Mouse (Mus musculus) G1E (cell line): ENCODE results near the gene Irak2. TPM values are rescaled to one million over a fixed set of nuclear protein-coding genes. Genes with fewer than 3 reads are reported as not detected.
"Not testable (repeated sequence)": the region's sequence is repeated elsewhere in the genome, so short reads cannot be mapped to it uniquely, and the experiment has no call there.

Experiments used
- ATAC-seq: 2 replicates; pipeline ENCODE4 v1.8.0; 2016; ENCODE audit warnings: mild to moderate bottlenecking; ENCODE audit not compliant: insufficient number of reproducible peaks, poor library complexity, low FRiP score, severe bottlenecking; ENCODE audit errors: extremely low read depth
- DNase-seq: peaks from one replicate; pipeline ENCODE4 v3.0.0; 2012; ENCODE audit warnings: low spot score
- H3K27me3 ChIP-seq: 2 replicates; pipeline ENCODE4 v1.6.1; 2012; ENCODE audit warnings: mild to moderate bottlenecking, low read length, inconsistent platforms; ENCODE audit not compliant: insufficient read depth
- H3K36me3 ChIP-seq: replicated peaks from 2 replicates; pipeline ENCODE3; 2012; ENCODE audit warnings: mild to moderate bottlenecking, inconsistent platforms
- H3K4me1 ChIP-seq: 2 replicates; pipeline ENCODE4 v1.6.1; 2012; ENCODE audit warnings: low read depth, low read length, inconsistent platforms, mixed read lengths; ENCODE audit not compliant: insufficient read depth
- H3K4me3 ChIP-seq: 2 replicates; pipeline ENCODE4 v1.5.1; 2012; ENCODE audit warnings: low read depth, mild to moderate bottlenecking, inconsistent platforms, low read length, moderate library complexity, mixed read lengths
- H3K9me3 ChIP-seq: replicated peaks from 2 replicates; pipeline ENCODE4 v1.6.1; 2012; ENCODE audit warnings: inconsistent platforms
- CTCF ChIP-seq: IDR thresholded peaks from 2 replicates; pipeline ENCODE4 v1.5.1; 2012; ENCODE audit warnings: low read depth, low read length, inconsistent platforms, mixed read lengths
- GATA1 ChIP-seq: IDR thresholded peaks from 2 replicates; pipeline ENCODE4 v1.6.1; 2012; ENCODE audit warnings: borderline replicate concordance, low read length, inconsistent platforms, mixed read lengths
- GATA2 ChIP-seq: IDR thresholded peaks from 2 replicates; pipeline ENCODE4 v1.6.1; 2012; ENCODE audit warnings: low read depth, low read length, inconsistent platforms, borderline replicate concordance
- POLR2AphosphoS5 ChIP-seq: IDR thresholded peaks from 2 replicates; pipeline ENCODE4 v1.6.1; 2012; ENCODE audit warnings: low read depth, low read length, inconsistent platforms; ENCODE audit not compliant: insufficient replicate concordance
- TAL1 ChIP-seq: conservative IDR thresholded peaks from 2 replicates; pipeline ENCODE4 v1.6.1; 2012; ENCODE audit warnings: low read depth, low read length, inconsistent platforms, mixed read lengths
- polyA plus RNA-seq: library from polyadenylated mRNA; stranded (reverse); fragments of >175 nt; gene quantifications from 2 replicates; pipeline ENCODE4 v1.2.3, GENCODE M21; 2012
- total RNA-seq, 2 experiments: library from RNA; stranded (forward) in 1 of 2; stranded (reverse) in 1 of 2; fragments of 200-1000 nt in 1 of 2; fragments of >200 nt in 1 of 2; fragmentation: Nextera tagmentation in 1 of 2; gene quantifications; 2 replicates each; pipeline ENCODE4 v1.2.3; 2014 to 2017

The Irak2 gene
- total and polyA plus RNA-seq, 3 experiments, result 7.4 to 10.9 (median 10.2) TPM

DNA sequence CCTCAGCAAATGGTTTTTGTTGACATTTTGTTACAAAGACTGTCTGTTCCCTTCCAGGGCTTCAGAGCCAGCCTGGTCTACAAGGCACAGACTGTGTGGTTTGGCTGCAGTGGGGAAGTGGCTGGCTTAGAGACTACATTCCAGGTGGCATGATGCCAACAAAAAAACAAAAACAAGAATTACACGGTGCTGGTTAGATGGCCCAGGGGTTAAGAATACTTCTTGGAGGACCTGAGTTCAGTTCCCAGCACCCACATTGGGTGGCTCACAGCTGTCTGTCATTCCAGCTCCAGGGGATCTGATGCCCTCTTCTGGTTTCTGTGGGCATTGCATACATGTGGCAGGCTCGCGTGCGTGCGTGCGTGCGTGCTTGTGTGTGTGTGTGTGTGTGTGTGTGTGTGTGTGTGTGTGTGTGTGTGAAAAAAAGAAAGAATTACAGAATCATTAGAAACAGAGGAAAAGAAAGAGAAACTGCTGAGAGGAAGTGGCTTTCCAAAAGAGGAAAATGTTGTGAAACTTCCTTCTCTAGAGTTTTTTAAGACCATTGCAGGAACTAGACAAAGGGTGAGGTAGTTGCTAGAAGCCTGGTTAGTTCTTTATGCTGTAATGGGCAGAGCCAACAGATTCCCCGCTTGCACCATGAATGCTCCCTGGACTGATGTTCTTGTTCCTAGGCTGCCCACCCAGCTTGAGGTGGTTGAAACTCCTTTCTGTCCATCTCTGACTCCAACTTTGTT lies 24.9 kb downstream of the Irak2 start:
- Histone ChIP-seq H3K9me3 (peaks cover 6% of the 10 kb centered on the region), H3K4me1 (peaks cover 17% of the 10 kb centered on the region), H3K4me3 (no peak overlapping the region), H3K36me3 (peaks cover 19% of the 10 kb centered on the region), H3K27me3 (no peaks in the 10 kb centered on the region)
- no peak for TF ChIP-seq POLR2AphosphoS5
- no peak for TF ChIP-seq TAL1
- no peak for TF ChIP-seq GATA1
- TF ChIP-seq GATA2, result no peak
- TF ChIP-seq CTCF, result no peak
- ATAC-seq, result no peak
- no peak for DNase-seq

DNA sequence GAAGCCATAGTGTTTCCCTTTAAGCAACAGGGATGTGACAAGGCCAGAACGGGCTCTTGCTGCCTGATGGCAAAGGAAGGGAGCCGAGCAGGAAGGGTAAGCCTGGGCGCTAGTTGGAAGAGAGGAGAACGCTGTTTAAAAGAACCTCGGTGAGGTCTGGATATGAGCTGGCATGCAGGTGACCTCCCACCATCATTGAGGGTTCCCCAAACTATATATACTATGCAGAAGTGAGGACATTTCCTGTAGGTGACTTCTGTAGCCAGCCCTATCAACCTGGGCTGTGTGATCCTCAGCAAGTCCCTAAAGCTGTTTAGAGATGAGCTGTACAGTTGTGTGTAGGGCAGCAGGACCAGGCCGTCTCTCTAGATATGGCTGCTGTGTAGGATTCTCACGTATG lies 26.0 kb downstream of the Irak2 start:
- peaks cover 6% of the 10 kb centered on the region for H3K9me3 ChIP-seq
- ATAC-seq, result no peak
- DNase-seq, result no peak
- H3K4me1 ChIP-seq, result peaks cover 24% of the 10 kb centered on the region
- H3K4me3 ChIP-seq, result no peak overlapping the region
- no peaks in the 10 kb centered on the region for H3K27me3 ChIP-seq
- TF ChIP-seq CTCF (no peak), GATA1 (no peak), POLR2AphosphoS5 (no peak), GATA2 (no peak), TAL1 (no peak)
- peaks cover 20% of the 10 kb centered on the region for H3K36me3 ChIP-seq

DNA sequence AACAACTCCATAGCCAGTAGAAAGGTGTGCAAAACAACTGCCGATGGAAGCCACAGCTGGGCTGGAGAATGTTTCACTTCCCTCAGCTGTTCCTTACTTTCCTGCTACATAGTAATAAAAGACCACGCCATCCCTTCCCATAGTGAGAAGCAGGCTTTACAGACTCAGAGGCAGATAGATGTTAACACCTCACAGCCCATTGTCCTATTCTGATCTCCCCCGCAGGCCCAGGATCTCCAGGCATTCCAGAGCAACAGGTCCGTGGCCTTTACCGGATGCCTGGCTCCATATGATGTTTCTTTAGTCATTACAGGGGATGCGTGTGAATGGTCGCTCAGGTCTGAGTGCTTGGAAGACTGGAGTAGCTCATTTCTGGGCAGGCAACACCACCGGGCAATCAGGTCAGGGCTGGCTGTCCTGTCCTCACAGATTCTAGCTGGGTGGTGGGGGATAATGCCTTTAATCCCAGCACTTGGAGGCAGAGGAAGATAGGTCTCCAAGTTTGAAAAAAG lies 29.4 kb downstream of the Irak2 start:
- H3K4me1 ChIP-seq, result peaks cover 7% of the 10 kb centered on the region; the same call in 1 of the 2 replicates
- no peaks in the 10 kb centered on the region for H3K27me3 ChIP-seq
- DNase-seq, result no peak
- no peak for TF ChIP-seq CTCF
- TF ChIP-seq POLR2AphosphoS5, result no peak
- no peak for TF ChIP-seq GATA1
- TF ChIP-seq GATA2, result no peak
- no peak for TF ChIP-seq TAL1
- peaks cover 5% of the 10 kb centered on the region for H3K9me3 ChIP-seq
- H3K36me3 ChIP-seq, result peaks cover 39% of the 10 kb centered on the region
- H3K4me3 ChIP-seq, result no peak overlapping the region
- no peak for ATAC-seq

DNA sequence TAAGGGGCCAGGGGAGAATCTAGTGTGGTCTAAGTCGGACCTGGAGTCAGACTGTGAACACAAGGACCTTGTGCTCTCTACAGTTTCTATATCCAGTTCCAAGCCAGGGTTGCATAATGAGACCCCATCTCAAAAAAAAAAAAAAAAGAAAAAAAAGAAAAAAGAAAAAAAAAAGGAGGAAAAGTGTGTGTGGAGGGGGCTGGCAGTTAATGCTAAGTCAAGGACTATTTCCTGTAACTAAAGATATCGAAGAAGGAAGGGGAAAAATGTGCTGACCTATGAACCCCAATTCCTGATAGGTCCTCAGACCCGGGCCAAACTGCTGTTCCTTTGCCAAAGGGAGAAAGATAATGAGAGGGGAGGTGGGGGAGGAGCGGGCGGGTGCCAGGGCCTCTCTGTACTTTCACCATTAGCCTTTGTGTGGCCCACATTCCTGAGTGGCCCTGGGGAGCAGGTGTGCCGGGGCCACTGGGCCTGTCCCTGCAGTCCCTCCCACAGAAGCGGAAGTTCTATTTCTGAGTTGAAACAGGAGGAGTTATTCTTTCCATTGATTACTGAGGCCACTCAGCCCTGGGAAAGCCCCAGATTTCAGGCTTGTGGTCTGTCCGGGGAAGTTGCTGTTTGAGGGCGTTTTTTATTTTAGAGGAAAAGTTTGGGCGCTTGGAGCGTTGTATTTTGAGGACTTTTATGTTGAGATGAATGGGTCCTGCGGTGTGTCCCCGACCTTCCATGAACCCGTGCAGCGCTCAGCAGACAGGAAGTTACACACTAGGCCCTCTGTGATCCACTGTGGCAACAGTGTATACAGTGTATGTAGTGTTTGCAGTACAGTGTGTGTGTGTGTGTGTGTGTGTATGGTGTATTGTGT lies 30.3 kb downstream of the Irak2 start:
- peaks cover 42% of the 10 kb centered on the region for H3K36me3 ChIP-seq
- no peaks in the 10 kb centered on the region; the same call in 1 of the 2 replicates for H3K9me3 ChIP-seq
- DNase-seq (no peak), ATAC-seq (no peak)
- H3K4me3 ChIP-seq, result no peak overlapping the region
- H3K27me3 ChIP-seq, result no peaks in the 10 kb centered on the region
- H3K4me1 ChIP-seq, result peaks cover 7% of the 10 kb centered on the region; the same call in 1 of the 2 replicates
- TF ChIP-seq POLR2AphosphoS5 (no peak), GATA2 (no peak), CTCF (no peak)

DNA sequence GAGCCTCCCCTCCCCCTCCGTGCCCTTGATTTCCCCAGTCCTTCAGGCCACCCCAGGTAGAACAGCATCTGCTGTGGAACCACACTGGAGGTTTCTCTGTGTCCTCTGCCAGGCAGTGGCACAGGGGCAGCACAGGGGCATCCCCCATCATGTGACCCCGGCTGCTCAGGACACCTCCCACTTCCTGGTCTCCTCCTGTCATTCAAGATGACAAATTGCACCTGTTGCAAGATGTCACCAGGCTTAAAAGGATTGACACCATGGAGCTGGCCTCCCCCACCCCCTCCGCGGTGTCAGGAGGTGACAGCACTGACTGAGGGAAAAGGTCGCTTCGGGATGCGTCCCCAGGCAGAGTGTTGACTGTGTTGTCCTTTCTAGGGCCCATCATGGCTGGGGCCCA lies 31.6 kb downstream of the Irak2 start:
- TF ChIP-seq TAL1 (no peak), CTCF (no peak), GATA1 (no peak), GATA2 (no peak), POLR2AphosphoS5 (no peak)
- H3K9me3 ChIP-seq, result no peaks in the 10 kb centered on the region; the same call in 1 of the 2 replicates
- no peaks in the 10 kb centered on the region for H3K27me3 ChIP-seq
- ATAC-seq (no peak), DNase-seq (no peak)
- peaks cover 7% of the 10 kb centered on the region; the same call in 1 of the 2 replicates for H3K4me1 ChIP-seq
- no peak overlapping the region for H3K4me3 ChIP-seq
- H3K36me3 ChIP-seq, result peaks cover 45% of the 10 kb centered on the region

DNA sequence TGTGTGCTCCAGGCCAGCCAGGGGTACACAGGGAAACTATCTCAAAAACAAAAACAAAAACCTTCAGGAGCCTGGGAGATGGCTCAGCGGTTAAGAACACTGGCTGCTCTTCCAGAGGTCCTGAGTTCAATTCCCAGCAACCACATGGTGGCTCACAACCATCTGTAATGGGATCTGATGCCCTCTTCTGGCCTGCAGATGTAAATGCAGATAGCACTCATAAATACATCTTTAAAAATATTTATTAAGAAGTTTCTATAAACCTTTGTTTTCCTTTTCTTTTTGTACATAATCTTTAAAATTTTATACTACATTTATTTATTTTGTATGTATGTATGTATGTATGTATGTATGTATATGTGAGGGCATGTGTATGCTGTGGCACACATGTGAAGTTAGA lies 33.8 kb downstream of the Irak2 start:
- not testable (repeated sequence) for DNase-seq, H3K27me3 ChIP-seq, H3K4me3 ChIP-seq, ATAC-seq, H3K9me3 ChIP-seq
- Histone ChIP-seq H3K36me3 (peaks cover 45% of the 10 kb centered on the region), H3K4me1 (peaks cover 12% of the 10 kb centered on the region; the same call in 1 of the 2 replicates)
